Mouse (Mus musculus) limb, embryonic 14.5 days (tissue): ENCODE data around the gene Pilrb1. TPM values are rescaled to one million over a fixed set of nuclear protein-coding genes. Genes with fewer than 3 reads are reported as not detected.
"Not testable (repeated sequence)": the region's sequence is repeated elsewhere in the genome, so short reads cannot be mapped to it uniquely, and the experiment has no call there.

Experiments used
- ATAC-seq: fragments of 200-750 bp; cut with Nextera tagmentation; 2 replicates; pipeline ENCODE4 v1.8.0; 2017; ENCODE audit warnings: low read depth, moderate number of reproducible peaks, moderate TSS enrichment; ENCODE audit not compliant: low FRiP score
- DNase-seq: peaks from one replicate; pipeline ENCODE4 v3.0.0-alpha.2; 2015; ENCODE audit warnings: low spot score
- H3K27ac ChIP-seq: fragments of 300-500 bp; sonication (generic); replicated peaks from 2 replicates; pipeline ENCODE4 v1.5.1; 2014; ENCODE audit warnings: low read depth, mild to moderate bottlenecking, low read length, moderate library complexity, mixed read lengths
- H3K27me3 ChIP-seq: fragments of 300-500 bp; sonication (generic); 2 replicates; pipeline ENCODE4 v1.6.1; 2014; ENCODE audit warnings: low read length, mixed read lengths; ENCODE audit not compliant: control insufficient read depth, insufficient read depth
- H3K36me3 ChIP-seq: fragments of 300-500 bp; sonication (generic); 2 replicates; pipeline ENCODE4 v1.6.1; 2014; ENCODE audit warnings: mild to moderate bottlenecking, low read length, moderate library complexity, mixed read lengths; ENCODE audit not compliant: control insufficient read depth, insufficient read depth
- H3K4me1 ChIP-seq: fragments of 300-500 bp; sonication (generic); 2 replicates; pipeline ENCODE4 v1.6.1; 2014; ENCODE audit warnings: antibody characterized with exemption, low read length, mixed read lengths; ENCODE audit not compliant: control insufficient read depth, insufficient read depth
- H3K4me2 ChIP-seq: fragments of 300-500 bp; sonication (generic); replicated peaks from 2 replicates; pipeline ENCODE4 v1.6.1; 2014; ENCODE audit warnings: low read depth, mild to moderate bottlenecking, low read length, moderate library complexity; ENCODE audit not compliant: severe bottlenecking
- H3K4me3 ChIP-seq: fragments of 300-500 bp; sonication (generic); replicated peaks from 2 replicates; pipeline ENCODE4 v1.5.1; 2014; ENCODE audit warnings: low read length
- H3K9ac ChIP-seq: fragments of 300-500 bp; sonication (generic); 2 replicates; pipeline ENCODE4 v1.6.1; 2014; ENCODE audit warnings: mild to moderate bottlenecking, low read depth, low read length, moderate library complexity; ENCODE audit not compliant: severe bottlenecking
- H3K9me3 ChIP-seq: fragments of 300-500 bp; sonication (generic); 2 replicates; pipeline ENCODE4 v1.6.1; 2016; ENCODE audit warnings: low read length; ENCODE audit not compliant: control insufficient read depth
- POLR2A ChIP-seq: fragments of 200-500 bp; IDR thresholded peaks from 2 replicates; pipeline ENCODE4 v1.8.0; 2012; ENCODE audit warnings: inconsistent platforms, mild to moderate bottlenecking, moderate library complexity, borderline replicate concordance; ENCODE audit not compliant: insufficient read depth, insufficient read length; ENCODE audit errors: extremely low read depth
- WGBS: fragments of 180-500 bp; shearing (Covaris S2); extraction: QIAGEN DNeasy Blood & Tissue Kit; methylation state at CpG from one replicate; pipeline ENCODE4 v1.1.7; 2014; 5-methylcytosine and 5-hydroxymethylcytosine counted together
- polyA plus RNA-seq, 2 experiments: library from polyadenylated mRNA; depleted of rRNA in 1 of 2; stranded (reverse) in 1 of 2; unstranded in 1 of 2; fragments of >200 nt; fragmentation: Nextera tagmentation in 1 of 2; extraction: Ambion mirVana in 1 of 2; gene quantifications; 2 replicates each; pipeline versions ENCODE4 v1.2.1 to v1.2.3; 2012 to 2014

Gene Pilrb1
- 0.08 and 0.20 TPM in 2 replicates for polyA plus RNA-seq (2012; rRNA removed)
- polyA plus RNA-seq (2014; fragmentation: Nextera tagmentation; extraction: Ambion mirVana) = 0.57 and 0.83 TPM in 2 replicates

- H3K4me1 ChIP-seq, H3K9me3 ChIP-seq, ATAC-seq, H3K27me3 ChIP-seq, DNase-seq, H3K36me3 ChIP-seq, H3K27ac ChIP-seq, H3K4me3 ChIP-seq, H3K4me2 ChIP-seq, H3K9ac ChIP-seq: not testable (repeated sequence)
- WGBS = 70% methylated on average over 2 of the region's 2 CpGs
Observed at GRCm38 (mm10) chr5:137857960-137858710, at the start of gene Pilrb1. Pilrb1 (minus strand) TSS chr5:137858106.

- no peaks in the 10 kb centered on the region for H3K27me3 ChIP-seq
- H3K36me3 ChIP-seq = no peaks in the 10 kb centered on the region
- H3K9ac ChIP-seq = no peak overlapping the region
- H3K4me2 ChIP-seq = no peak overlapping the region
- no peaks in the 10 kb centered on the region for H3K4me1 ChIP-seq
- H3K9me3 ChIP-seq = no peaks in the 10 kb centered on the region
- H3K27ac ChIP-seq = no peak overlapping the region
- DNase-seq (no peak), ATAC-seq (no peak)
- no peak for TF ChIP-seq POLR2A
- 76% methylated on average over 1 of the region's 1 CpGs for WGBS
- no peak overlapping the region for H3K4me3 ChIP-seq
Observed at GRCm38 (mm10) chr5:137897812-137898211, 39.9 kb upstream of the Pilrb1 start.

- no peak for DNase-seq
- Histone ChIP-seq H3K27ac (no peak overlapping the region), H3K9me3 (no peaks in the 10 kb centered on the region), H3K4me1 (no peaks in the 10 kb centered on the region), H3K4me2 (no peak overlapping the region), H3K36me3 (no peaks in the 10 kb centered on the region), H3K4me3 (no peak overlapping the region), H3K27me3 (no peaks in the 10 kb centered on the region), H3K9ac (no peak overlapping the region)
- no peak for ATAC-seq
- 48% methylated on average over 1 of the region's 1 CpGs for WGBS
- no peak for TF ChIP-seq POLR2A
Observed at GRCm38 (mm10) chr5:137892954-137893353, 35.0 kb upstream of the Pilrb1 start.

GRCm38 (mm10) chr5:137887666-137888065 lies 29.8 kb upstream of the Pilrb1 start:
- Histone ChIP-seq H3K9me3 (no peaks in the 10 kb centered on the region), H3K27me3 (no peaks in the 10 kb centered on the region), H3K36me3 (no peaks in the 10 kb centered on the region), H3K4me2 (no peak overlapping the region), H3K4me1 (no peaks in the 10 kb centered on the region), H3K27ac (no peak overlapping the region), H3K9ac (no peak overlapping the region), H3K4me3 (no peak overlapping the region)
- no peak for DNase-seq
- no peak for TF ChIP-seq POLR2A
- 71% methylated on average over 1 of the region's 1 CpGs for WGBS
- no peak for ATAC-seq

GRCm38 (mm10) chr5:137885894-137886293 lies 28.0 kb upstream of the Pilrb1 start:
- Histone ChIP-seq H3K36me3 (no peaks in the 10 kb centered on the region), H3K27ac (no peak overlapping the region), H3K9me3 (no peaks in the 10 kb centered on the region), H3K9ac (no peak overlapping the region), H3K4me1 (no peaks in the 10 kb centered on the region), H3K4me2 (no peak overlapping the region), H3K4me3 (no peak overlapping the region), H3K27me3 (no peaks in the 10 kb centered on the region)
- TF ChIP-seq POLR2A = no peak
- WGBS = 3% methylated on average over 2 of the region's 2 CpGs
- DNase-seq (peak; percentile 72), ATAC-seq (no peak)
